Mouse (Mus musculus): ENCODE data around the gene Mef2b. TPM values are rescaled to one million over a fixed set of nuclear protein-coding genes. Genes with fewer than 3 reads are reported as not detected.

Gene Mef2b
- polyA plus RNA-seq, 1 experiment from 2014 or later = 0.28 TPM

- ATAC-seq (ENCODE audit: low FRiP score) (no peak), DNase-seq (ENCODE audit: low spot score) (no peak)
- no peaks in the 10 kb centered on the region for H3K9me3 ChIP-seq (ENCODE audit: control insufficient read depth, low read length)
Observed at GRCm38 (mm10) chr8:70163316-70163715, 23.8 kb downstream of the Mef2b start.

GRCm38 (mm10) chr8:70166504-70167110, 27.1 kb downstream of the Mef2b start:
- ATAC-seq (ENCODE audit: low FRiP score) (peak; percentile 90), DNase-seq (ENCODE audit: low spot score) (peak; percentile 94)
- Histone ChIP-seq H3K4me2 (replicated peaks; ENCODE audit: low read depth, low read length) (peak overlapping the region; percentile 30), H3K27ac (ENCODE audit: low read depth, low read length) (no peak overlapping the region), H3K4me3 (ENCODE audit: low read depth, low read length) (no peak overlapping the region), H3K36me3 (ENCODE audit: control insufficient read depth, insufficient read depth, low read length) (no peaks in the 10 kb centered on the region), H3K4me1 (replicated peaks; ENCODE audit: control insufficient read depth, insufficient read depth, low read length) (no peaks in the 10 kb centered on the region), H3K9me3 (ENCODE audit: control insufficient read depth, low read length) (no peaks in the 10 kb centered on the region), H3K27me3 (ENCODE audit: control insufficient read depth, insufficient read depth, low read length) (peaks cover 10% of the 10 kb centered on the region; the same call in 1 of the 2 replicates), H3K9ac (ENCODE audit: low read depth, low read length) (0 out of 2 replicates have a peak overlapping the region, but pooled peaks have one; percentile 0)
- WGBS = 2% methylated on average over 21 of the region's 21 CpGs

More at GRCm38 (mm10) chr8:70163316-70163715, 23.8 kb downstream of the Mef2b start:
- Histone ChIP-seq H3K9ac (ENCODE audit: low read depth, low read length) (no peak overlapping the region), H3K4me2 (replicated peaks; ENCODE audit: low read depth, low read length) (no peak overlapping the region), H3K4me1 (replicated peaks; ENCODE audit: control insufficient read depth, insufficient read depth, low read length) (no peaks in the 10 kb centered on the region), H3K4me3 (ENCODE audit: low read depth, low read length) (no peak overlapping the region), H3K36me3 (ENCODE audit: control insufficient read depth, insufficient read depth, low read length) (no peaks in the 10 kb centered on the region), H3K27me3 (ENCODE audit: control insufficient read depth, insufficient read depth, low read length) (peaks cover 10% of the 10 kb centered on the region; the same call in 1 of the 2 replicates), H3K27ac (ENCODE audit: low read depth, low read length) (no peak overlapping the region)
- WGBS = 88% methylated on average over 3 of the region's 3 CpGs

- WGBS = 77% methylated on average over 3 of the region's 3 CpGs
- no peak overlapping the region for H3K4me3 ChIP-seq (ENCODE audit: low read depth, low read length)
- ATAC-seq (ENCODE audit: low FRiP score) = no peak
- H3K9ac ChIP-seq (ENCODE audit: low read depth, low read length) = no peak overlapping the region
- no peaks in the 10 kb centered on the region for H3K9me3 ChIP-seq (ENCODE audit: control insufficient read depth, low read length)
- H3K4me1 ChIP-seq (replicated peaks; ENCODE audit: control insufficient read depth, insufficient read depth, low read length) = no peaks in the 10 kb centered on the region
- peaks cover 9% of the 10 kb centered on the region; the same call in 1 of the 2 replicates for H3K27me3 ChIP-seq (ENCODE audit: control insufficient read depth, insufficient read depth, low read length)
- H3K27ac ChIP-seq (ENCODE audit: low read depth, low read length) = no peak overlapping the region
- H3K4me2 ChIP-seq (replicated peaks; ENCODE audit: low read depth, low read length) = no peak overlapping the region
- DNase-seq (ENCODE audit: low spot score) = no peak
- H3K36me3 ChIP-seq (ENCODE audit: control insufficient read depth, insufficient read depth, low read length) = no peaks in the 10 kb centered on the region
Observed at GRCm38 (mm10) chr8:70170116-70170515, 30.6 kb downstream of the Mef2b start.

- 77% methylated on average over 3 of the region's 3 CpGs for WGBS
- H3K4me1 ChIP-seq (replicated peaks; ENCODE audit: control insufficient read depth, insufficient read depth, low read length) = no peaks in the 10 kb centered on the region
Observed at GRCm38 (mm10) chr8:70170748-70171147, 31.2 kb downstream of the Mef2b start.

GRCm38 (mm10) chr8:70171240-70171639, 31.7 kb downstream of the Mef2b start:
- H3K27me3 ChIP-seq (ENCODE audit: control insufficient read depth, insufficient read depth, low read length) = no peaks in the 10 kb centered on the region
- DNase-seq (ENCODE audit: low spot score) (no peak), ATAC-seq (ENCODE audit: low FRiP score) (no peak)
- no peaks in the 10 kb centered on the region for H3K4me1 ChIP-seq (replicated peaks; ENCODE audit: control insufficient read depth, insufficient read depth, low read length)
- H3K27ac ChIP-seq (ENCODE audit: low read depth, low read length) = no peak overlapping the region
- H3K9ac ChIP-seq (ENCODE audit: low read depth, low read length) = no peak overlapping the region
- H3K4me2 ChIP-seq (replicated peaks; ENCODE audit: low read depth, low read length) = no peak overlapping the region; the same call in 1 of the 2 replicates
- 87% methylated on average over 7 of the region's 7 CpGs for WGBS
- no peaks in the 10 kb centered on the region for H3K36me3 ChIP-seq (ENCODE audit: control insufficient read depth, insufficient read depth, low read length)
- no peak overlapping the region for H3K4me3 ChIP-seq (ENCODE audit: low read depth, low read length)
- H3K9me3 ChIP-seq (ENCODE audit: control insufficient read depth, low read length) = no peaks in the 10 kb centered on the region

More at GRCm38 (mm10) chr8:70170748-70171147, 31.2 kb downstream of the Mef2b start:
- DNase-seq (ENCODE audit: low spot score) (no peak), ATAC-seq (ENCODE audit: low FRiP score) (no peak)
- no peak overlapping the region for H3K9ac ChIP-seq (ENCODE audit: low read depth, low read length)
- no peak overlapping the region for H3K27ac ChIP-seq (ENCODE audit: low read depth, low read length)
- H3K36me3 ChIP-seq (ENCODE audit: control insufficient read depth, insufficient read depth, low read length) = no peaks in the 10 kb centered on the region
- H3K4me3 ChIP-seq (ENCODE audit: low read depth, low read length) = no peak overlapping the region
- peaks cover 3% of the 10 kb centered on the region; the same call in 1 of the 2 replicates for H3K27me3 ChIP-seq (ENCODE audit: control insufficient read depth, insufficient read depth, low read length)
- no peaks in the 10 kb centered on the region for H3K9me3 ChIP-seq (ENCODE audit: control insufficient read depth, low read length)
- no peak overlapping the region for H3K4me2 ChIP-seq (replicated peaks; ENCODE audit: low read depth, low read length)

GRCm38 (mm10) chr8:70172043-70172681, 32.7 kb downstream of the Mef2b start, which contains the start of gene Tmem161a:
Gene Tmem161a, plus strand, starts transcription at chr8:70172356.
- DNase-seq (ENCODE audit: low spot score) = peak; percentile 92
- 2% methylated on average over 27 of the region's 27 CpGs for WGBS
- H3K4me2 ChIP-seq (replicated peaks; ENCODE audit: low read depth, low read length) = peak within 1 kb of the TSS; percentile 43
- peak; percentile 95 for ATAC-seq (ENCODE audit: low FRiP score)
- H3K27me3 ChIP-seq (ENCODE audit: control insufficient read depth, insufficient read depth, low read length) = no peaks in the 10 kb centered on the region
- H3K27ac ChIP-seq (ENCODE audit: low read depth, low read length) = no peak within 1 kb of the TSS
- H3K4me3 ChIP-seq (ENCODE audit: low read depth, low read length) = peak within 1 kb of the TSS; percentile 49
- no peaks in the 10 kb centered on the region for H3K4me1 ChIP-seq (replicated peaks; ENCODE audit: control insufficient read depth, insufficient read depth, low read length)
- H3K36me3 ChIP-seq (ENCODE audit: control insufficient read depth, insufficient read depth, low read length) = no peaks in the 10 kb centered on the region
- no peaks in the 10 kb centered on the region for H3K9me3 ChIP-seq (ENCODE audit: control insufficient read depth, low read length)
- H3K9ac ChIP-seq (ENCODE audit: low read depth, low read length) = peak within 1 kb of the TSS; percentile 71

GRCm38 (mm10) chr8:70173320-70173719, 33.8 kb downstream of the Mef2b start:
- H3K27ac ChIP-seq (ENCODE audit: low read depth, low read length) = no peak overlapping the region
- no peak overlapping the region for H3K9ac ChIP-seq (ENCODE audit: low read depth, low read length)
- WGBS = 86% methylated on average over 5 of the region's 5 CpGs
- no peaks in the 10 kb centered on the region for H3K36me3 ChIP-seq (ENCODE audit: control insufficient read depth, insufficient read depth, low read length)
- DNase-seq (ENCODE audit: low spot score) (no peak), ATAC-seq (ENCODE audit: low FRiP score) (no peak)
- no peak overlapping the region for H3K4me3 ChIP-seq (ENCODE audit: low read depth, low read length)
- no peaks in the 10 kb centered on the region for H3K4me1 ChIP-seq (replicated peaks; ENCODE audit: control insufficient read depth, insufficient read depth, low read length)
- no peak overlapping the region for H3K4me2 ChIP-seq (replicated peaks; ENCODE audit: low read depth, low read length)
- H3K27me3 ChIP-seq (ENCODE audit: control insufficient read depth, insufficient read depth, low read length) = no peaks in the 10 kb centered on the region
- H3K9me3 ChIP-seq (ENCODE audit: control insufficient read depth, low read length) = no peaks in the 10 kb centered on the region

- Histone ChIP-seq H3K4me3 (ENCODE audit: low read depth, low read length) (no peak overlapping the region), H3K27me3 (ENCODE audit: control insufficient read depth, insufficient read depth, low read length) (no peaks in the 10 kb centered on the region), H3K9me3 (ENCODE audit: control insufficient read depth, low read length) (no peaks in the 10 kb centered on the region), H3K27ac (ENCODE audit: low read depth, low read length) (no peak overlapping the region), H3K36me3 (ENCODE audit: control insufficient read depth, insufficient read depth, low read length) (no peaks in the 10 kb centered on the region), H3K4me1 (replicated peaks; ENCODE audit: control insufficient read depth, insufficient read depth, low read length) (no peaks in the 10 kb centered on the region), H3K4me2 (replicated peaks; ENCODE audit: low read depth, low read length) (no peak overlapping the region), H3K9ac (ENCODE audit: low read depth, low read length) (no peak overlapping the region)
- no peak for DNase-seq (ENCODE audit: low spot score)
- ATAC-seq (ENCODE audit: low FRiP score) = no peak
- whole genome bisulfite sequencing = 91% methylated on average over 7 of the region's 7 CpGs
Observed at GRCm38 (mm10) chr8:70174079-70174478, 34.6 kb downstream of the Mef2b start.

GRCm38 (mm10) chr8:70178231-70178630, 38.7 kb downstream of the Mef2b start:
- H3K27ac ChIP-seq (ENCODE audit: low read depth, low read length) = no peak overlapping the region
- ATAC-seq (ENCODE audit: low FRiP score) (no peak), DNase-seq (ENCODE audit: low spot score) (no peak)
- H3K27me3 ChIP-seq (ENCODE audit: control insufficient read depth, insufficient read depth, low read length) = no peaks in the 10 kb centered on the region
- no peak overlapping the region for H3K4me2 ChIP-seq (replicated peaks; ENCODE audit: low read depth, low read length)
- H3K4me3 ChIP-seq (ENCODE audit: low read depth, low read length) = no peak overlapping the region
- no peaks in the 10 kb centered on the region for H3K36me3 ChIP-seq (ENCODE audit: control insufficient read depth, insufficient read depth, low read length)
- 86% methylated on average over 2 of the region's 2 CpGs for WGBS
- no peaks in the 10 kb centered on the region for H3K4me1 ChIP-seq (replicated peaks; ENCODE audit: control insufficient read depth, insufficient read depth, low read length)
- H3K9ac ChIP-seq (ENCODE audit: low read depth, low read length) = no peak overlapping the region
- H3K9me3 ChIP-seq (ENCODE audit: control insufficient read depth, low read length) = no peaks in the 10 kb centered on the region
